Mouse (Mus musculus) inflammation-experienced regulatory T-cells (primary cell): ENCODE data around the gene Ncln. TPM values are rescaled to one million over a fixed set of nuclear protein-coding genes. Genes with fewer than 3 reads are reported as not detected.

Source experiments
- polyA plus RNA-seq, 2 experiments: library from polyadenylated mRNA; unstranded; fragments of 100-300 nt; shearing (Covaris generic); gene quantifications; one replicate each; pipeline ENCODE4 v1.2.1; 2017

Ncln gene
- 100 to 1,000 TPM in 1 of 2 experiments, 10 to 100 TPM in 1; 98.8 to 103 TPM for polyA plus RNA-seq

DNA sequence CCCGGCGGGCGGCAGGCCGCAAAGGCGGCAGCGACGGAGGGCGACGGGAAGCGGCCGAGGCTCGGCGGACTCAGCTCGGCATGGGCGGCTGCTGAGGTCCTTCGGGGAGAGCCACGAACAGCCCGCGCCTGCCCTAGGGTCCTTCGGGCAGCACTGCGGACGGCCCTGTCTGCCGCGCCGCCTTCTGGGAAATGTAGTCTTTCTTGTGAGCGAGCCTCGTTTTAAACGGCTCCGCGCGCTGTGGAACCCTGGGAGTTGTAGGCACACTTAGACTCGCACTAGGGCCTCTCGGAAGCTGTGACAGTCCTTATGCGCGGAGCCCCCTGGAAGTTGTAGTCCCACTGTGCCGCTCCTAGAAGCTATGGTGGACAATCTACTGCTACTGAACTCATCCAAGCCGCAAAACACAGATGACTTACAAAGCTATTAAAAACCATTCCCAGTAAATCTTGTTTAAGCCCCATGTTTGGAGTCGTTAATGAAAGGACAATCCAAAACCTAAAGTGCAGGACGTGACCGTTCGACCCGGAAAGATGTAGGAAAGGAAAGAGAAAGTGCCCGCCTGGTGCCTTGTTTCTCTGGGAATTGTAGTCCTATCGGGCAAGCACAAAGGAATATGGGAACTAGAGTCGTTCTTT lies at the start of gene Ncln:
TSS of gene Ncln (minus strand) at position 129 of the 638 bp plus-strand sequence.

DNA sequence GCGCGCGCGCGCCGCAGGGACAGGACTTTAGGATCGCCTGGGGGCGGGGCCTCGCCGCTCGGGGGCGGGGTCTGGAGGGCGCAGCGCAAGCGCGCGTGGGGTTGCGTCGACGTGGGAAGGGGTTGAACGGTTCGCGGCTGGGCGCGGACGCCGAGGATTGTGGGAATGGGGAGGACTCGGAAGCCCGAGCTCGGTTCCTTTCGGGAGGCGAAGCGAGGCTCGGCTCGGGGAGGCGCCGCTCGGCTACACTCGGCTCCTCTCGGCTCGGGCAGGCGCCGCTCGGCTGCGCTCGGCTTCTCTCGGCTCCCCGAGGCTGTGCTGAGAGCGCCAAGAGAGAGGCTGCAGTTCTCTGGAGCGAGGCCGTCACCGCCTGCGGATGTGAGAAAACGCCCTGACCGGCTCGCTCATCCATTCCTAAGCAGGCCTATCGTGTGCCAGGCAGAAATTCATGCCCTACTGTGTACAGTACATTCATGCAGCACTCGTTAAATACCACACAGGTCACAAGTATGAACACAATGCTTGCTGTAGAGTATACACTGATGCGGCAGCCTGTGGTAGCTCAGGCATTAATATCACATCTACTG lies 49.1 kb upstream of the Ncln start, which contains the start of gene Gna11:
TSS of gene Gna11 (minus strand) at position 30 of the 587 bp plus-strand sequence.

DNA sequence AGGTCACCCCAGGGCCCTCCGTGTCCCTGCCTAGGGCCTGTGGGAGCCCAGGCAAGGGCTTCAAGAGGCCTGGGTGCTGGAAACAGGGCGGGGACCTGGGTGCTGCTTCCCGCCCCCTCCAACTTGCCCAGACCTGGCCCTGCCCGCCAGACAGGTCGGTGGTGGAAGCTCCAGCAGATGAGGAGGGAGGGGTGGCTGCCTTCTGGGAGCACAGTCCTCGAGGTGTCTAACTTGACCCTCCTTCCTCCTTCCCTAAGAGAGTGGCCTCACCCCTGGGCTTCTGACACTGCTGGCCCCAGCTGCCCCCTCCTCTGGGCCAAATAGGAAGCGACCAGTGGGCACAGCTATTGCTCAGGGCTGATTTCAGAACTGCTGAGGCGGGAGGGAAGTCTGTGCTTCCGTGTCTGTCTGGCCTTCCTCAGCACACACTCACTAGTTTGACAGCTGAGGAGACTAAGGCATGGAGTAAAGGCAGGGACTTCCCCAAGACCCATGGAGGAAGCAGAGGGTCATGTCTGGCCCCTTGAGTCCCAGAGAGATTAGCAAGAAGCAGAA lies 27.9 kb upstream of the Ncln start, which contains the start of gene Gna15:
TSS of gene Gna15 (minus strand) at position 175 of the 555 bp plus-strand sequence.

DNA sequence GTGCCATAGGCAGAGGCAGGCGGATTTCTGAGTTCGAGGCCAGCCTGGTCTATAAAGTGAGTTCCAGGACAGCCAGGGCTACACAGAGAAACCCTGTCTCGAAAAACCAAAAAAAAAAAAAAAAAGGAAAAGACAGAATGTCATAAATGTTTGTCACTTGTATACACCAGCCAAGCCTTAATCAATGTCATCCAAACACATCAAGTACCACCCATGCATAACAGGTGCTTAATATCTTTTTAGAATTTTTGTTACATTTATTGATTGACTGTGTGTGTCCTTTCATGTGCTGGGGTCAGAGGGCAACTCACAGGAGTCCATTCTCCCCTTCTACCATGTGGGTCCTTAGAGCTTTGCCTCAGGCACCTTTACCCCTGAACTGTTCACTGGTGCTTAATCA lies 3.8 kb upstream of the Ncln start, which contains the start of gene S1pr4:
TSS of gene S1pr4 (minus strand) at position 101 of the 400 bp plus-strand sequence.

DNA sequence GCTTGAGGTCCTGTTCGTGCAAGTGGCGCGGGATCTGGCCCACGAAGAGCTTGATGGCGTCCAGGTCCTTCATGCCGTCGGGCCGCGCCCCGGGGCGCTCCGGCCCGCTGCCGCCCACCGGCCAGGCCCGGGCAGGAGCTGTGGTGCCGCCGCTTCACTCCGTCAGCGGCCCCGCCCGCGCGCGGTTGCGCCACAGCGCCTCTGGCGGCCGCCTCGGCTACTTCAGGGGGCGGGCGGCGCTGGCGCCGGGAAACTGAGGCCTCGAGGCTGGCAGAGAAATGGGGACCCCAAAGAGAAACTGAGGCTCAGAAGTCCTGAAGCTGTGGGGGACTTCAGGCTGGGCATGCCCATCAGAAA lies 13.7 kb downstream of the Ncln start, which contains the start of gene Celf5:
TSS of gene Celf5 (minus strand) at position 177 of the 357 bp plus-strand sequence.

DNA sequence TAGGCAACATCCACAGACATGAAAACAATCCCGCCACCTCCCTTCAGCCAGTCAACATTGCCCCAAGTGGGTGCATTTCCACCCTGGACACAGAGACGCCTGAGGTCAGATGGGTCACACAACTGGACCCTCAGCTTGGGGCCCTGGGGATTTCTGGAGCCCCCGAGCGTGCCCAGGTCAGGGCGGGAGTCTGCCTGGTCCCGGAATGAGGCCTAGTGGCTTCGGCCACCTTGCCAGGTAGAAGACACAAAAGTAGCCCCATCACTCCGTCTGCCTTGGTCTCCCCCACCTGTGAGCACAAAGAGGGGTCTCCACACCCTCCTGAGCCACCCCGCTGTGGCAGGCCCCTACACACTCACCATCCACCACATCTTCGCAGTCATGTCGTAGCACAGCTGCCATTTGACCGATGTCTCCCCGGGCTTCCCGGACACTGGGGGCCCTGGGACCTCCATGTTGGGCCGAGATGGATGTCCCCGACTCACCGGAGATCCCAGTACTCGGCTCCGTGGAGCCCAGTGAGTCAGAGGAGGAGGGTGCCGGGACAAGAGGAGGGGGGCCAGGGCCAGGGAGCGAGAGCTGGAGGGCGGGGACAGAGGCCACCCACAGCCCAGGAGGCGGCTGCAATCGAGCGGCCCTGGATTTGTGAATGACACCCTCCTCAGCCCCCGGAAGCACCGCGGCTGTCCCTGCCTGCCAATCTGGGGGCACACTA lies 40.9 kb downstream of the Ncln start, which contains the start of gene Nfic:
TSS of gene Nfic (minus strand) at position 455 of the 715 bp plus-strand sequence.

Other genes starting within 250 kb of the Ncln start
- 100 to 1,000 TPM in 1 of 2 experiments, 10 to 100 TPM in 1; 57.1 to 143 TPM for gene Matk, start 243.5 kb downstream of the Ncln start, polyA plus RNA-seq
- gene Mrpl54, start 229.5 kb downstream of the Ncln start, polyA plus RNA-seq = 10 to 100 TPM; 81.0 to 96.1 TPM
- 10 to 100 TPM; 42.7 to 44.7 TPM for gene Apba3, start 229.4 kb downstream of the Ncln start, polyA plus RNA-seq
- 10 to 100 TPM; 19.3 to 24.9 TPM for gene Tjp3, start 204.8 kb downstream of the Ncln start, polyA plus RNA-seq
- gene Pip5k1c, start 203.4 kb downstream of the Ncln start, polyA plus RNA-seq = 10 to 100 TPM; 83.6 to 95.1 TPM
- 10 to 100 TPM; 61.4 to 82.7 TPM for gene Cactin, start 175.3 kb downstream of the Ncln start, polyA plus RNA-seq
- gene Tbxa2r, start 167.7 kb downstream of the Ncln start, polyA plus RNA-seq = 10 to 100 TPM; 63.1 to 66.4 TPM
- gene Gipc3, start 153.1 kb downstream of the Ncln start, polyA plus RNA-seq = under 1 TPM in 1 of 2 experiments, not detected in 1; 0.49 TPM
- 10 to 100 TPM; 35.3 to 47.8 TPM for gene Hmg20b, start 145.9 kb downstream of the Ncln start, polyA plus RNA-seq
- gene Mfsd12, start 138.9 kb downstream of the Ncln start, polyA plus RNA-seq = 1 to 10 TPM; 4.9 to 7.1 TPM
- 1 to 10 TPM; 1.7 to 4.3 TPM for gene 4930404N11Rik, start 130.6 kb downstream of the Ncln start, polyA plus RNA-seq
- 10 to 100 TPM; 62.2 to 65.0 TPM for gene Fzr1, start 117.9 kb downstream of the Ncln start, polyA plus RNA-seq
- gene Dohh, start 112.0 kb downstream of the Ncln start, polyA plus RNA-seq = 10 to 100 TPM; 30.8 to 32.1 TPM
- 1 to 10 TPM; 2.6 to 5.0 TPM for gene Gm48551, start 111.9 kb downstream of the Ncln start, polyA plus RNA-seq
- 1 to 10 TPM in 1 of 2 experiments, under 1 TPM in 1; 0.57 to 1.1 TPM for gene Gm48552, start 107.4 kb downstream of the Ncln start, polyA plus RNA-seq
- gene Smim24, start 103.3 kb downstream of the Ncln start, polyA plus RNA-seq = 1 to 10 TPM in 1 of 2 experiments, not detected in 1; 5.5 TPM
- 10 to 100 TPM; 20.7 to 22.4 TPM for gene Nfic, start 40.8 kb downstream of the Ncln start, polyA plus RNA-seq
- gene Celf5, start 13.7 kb downstream of the Ncln start, polyA plus RNA-seq = under 1 TPM; 0.24 to 0.31 TPM
- gene S1pr4, start 3.7 kb upstream of the Ncln start, polyA plus RNA-seq = 10 to 100 TPM; 59.0 to 73.6 TPM
- 10 to 100 TPM; 29.0 to 32.4 TPM for gene Gna15, start 27.8 kb upstream of the Ncln start, polyA plus RNA-seq
- gene Gna11, start 48.8 kb upstream of the Ncln start, polyA plus RNA-seq = 10 to 100 TPM; 15.9 to 26.6 TPM
- 1,000 to 10,000 TPM; 1,037 to 1,181 TPM for gene Aes, start 63.1 kb upstream of the Ncln start, polyA plus RNA-seq
- 1 to 10 TPM; 2.8 to 5.1 TPM for gene Tle2, start 78.2 kb upstream of the Ncln start, polyA plus RNA-seq
- 1 to 10 TPM in 1 of 2 experiments, not detected in 1; 2.2 TPM for gene Tle6, start 104.7 kb upstream of the Ncln start, polyA plus RNA-seq
- gene BC025920, start 109.9 kb upstream of the Ncln start, polyA plus RNA-seq = 1 to 10 TPM; 2.1 to 3.2 TPM
- gene Sirt6, start 131.4 kb upstream of the Ncln start, polyA plus RNA-seq = 10 to 100 TPM; 12.8 to 18.1 TPM
- 1 to 10 TPM; 2.6 to 4.3 TPM for gene Ankrd24, start 132.1 kb upstream of the Ncln start, polyA plus RNA-seq
- gene Gm10778, start 152.7 kb upstream of the Ncln start, polyA plus RNA-seq = 1 to 10 TPM; 7.6 to 9.3 TPM
- gene Zfp433, start 208.4 kb upstream of the Ncln start, polyA plus RNA-seq = 10 to 100 TPM; 22.9 to 26.1 TPM